Mouse (Mus musculus): Measurements from ENCODE around the gene Zfhx2.
A peak's percentile ranks its signal among the peaks of the same experiment; 100 is the strongest.

The Zfhx2 gene

GRCm38 (mm10) chr14:55105836-55106809, 14.0 kb upstream of the Zfhx2 start, which contains the start of gene Ap1g2:
Gene Ap1g2, minus strand, starts transcription at chr14:55106593.
- DNase-seq (ENCODE audit: extremely low spot score, low read depth, low spot score), result no peak

- DNase-seq (ENCODE audit: extremely low spot score, low read depth, low spot score), result no peak
Observed at GRCm38 (mm10) chr14:55105386-55105785, 13.3 kb upstream of the Zfhx2 start.

GRCm38 (mm10) chr14:55104365-55104764, 12.2 kb upstream of the Zfhx2 start:
- no peak for DNase-seq (ENCODE audit: extremely low spot score, low read depth, low spot score)

GRCm38 (mm10) chr14:55102253-55102785, 10.2 kb upstream of the Zfhx2 start:
- DNase-seq (ENCODE audit: extremely low spot score, low read depth, low spot score), result no peak

GRCm38 (mm10) chr14:55101592-55101991, 9.5 kb upstream of the Zfhx2 start:
- no peak for DNase-seq (ENCODE audit: extremely low spot score, low read depth, low spot score)

- no peak for DNase-seq (ENCODE audit: extremely low spot score, low read depth, low spot score)
Observed at GRCm38 (mm10) chr14:55098067-55098466, 5.9 kb upstream of the Zfhx2 start.

GRCm38 (mm10) chr14:55097646-55098045, 5.5 kb upstream of the Zfhx2 start:
- no peak for DNase-seq (ENCODE audit: extremely low spot score, low read depth, low spot score)

- DNase-seq (ENCODE audit: extremely low spot score, low read depth, low spot score), result no peak
Observed at GRCm38 (mm10) chr14:55096573-55097087, 4.5 kb upstream of the Zfhx2 start.

GRCm38 (mm10) chr14:55095671-55096070, 3.5 kb upstream of the Zfhx2 start:
- no peak for DNase-seq (ENCODE audit: extremely low spot score, low read depth, low spot score)

GRCm38 (mm10) chr14:55095263-55095662, 3.1 kb upstream of the Zfhx2 start:
- DNase-seq (ENCODE audit: extremely low spot score, low read depth, low spot score), result no peak

- no peak for DNase-seq (ENCODE audit: extremely low spot score, low read depth, low spot score)
Observed at GRCm38 (mm10) chr14:55094704-55095231, 2.6 kb upstream of the Zfhx2 start, which contains the start of gene Thtpa. Gene Thtpa, plus strand, starts transcription at chr14:55094784.

- DNase-seq (ENCODE audit: extremely low spot score, low read depth, low spot score), result no peak
Observed at GRCm38 (mm10) chr14:55093927-55094326, 1.8 kb upstream of the Zfhx2 start.

- no peak for DNase-seq (ENCODE audit: extremely low spot score, low read depth, low spot score)
Observed at GRCm38 (mm10) chr14:55091209-55091865, 787 bp downstream of the Zfhx2 start.

GRCm38 (mm10) chr14:55089199-55089947, 2.8 kb downstream of the Zfhx2 start:
- DNase-seq (ENCODE audit: extremely low spot score, low read depth, low spot score), result no peak

- no peak for DNase-seq (ENCODE audit: extremely low spot score, low read depth, low spot score)
Observed at GRCm38 (mm10) chr14:55086009-55086514, 6.1 kb downstream of the Zfhx2 start.

GRCm38 (mm10) chr14:55085324-55086008, 6.7 kb downstream of the Zfhx2 start:
- DNase-seq (ENCODE audit: extremely low spot score, low read depth, low spot score), result no peak

- DNase-seq (ENCODE audit: extremely low spot score, low read depth, low spot score), result no peak
Observed at GRCm38 (mm10) chr14:55083481-55083880, 8.6 kb downstream of the Zfhx2 start.

- no peak for DNase-seq (ENCODE audit: extremely low spot score, low read depth, low spot score)
Observed at GRCm38 (mm10) chr14:55081105-55081504, 11.0 kb downstream of the Zfhx2 start.

- peak; percentile 60 for DNase-seq (ENCODE audit: extremely low spot score, low read depth, low spot score)
Observed at GRCm38 (mm10) chr14:55079214-55079970, 12.7 kb downstream of the Zfhx2 start.
